Mouse (Mus musculus) midbrain, embryonic 10.5 days (tissue): ENCODE data around the gene Elf5. TPM values are rescaled to one million over a fixed set of nuclear protein-coding genes. Genes with fewer than 3 reads are reported as not detected.

ENCODE experiments used
- DNase-seq: peaks from one replicate; pipeline ENCODE4 v3.0.0-alpha.2; 2017; ENCODE audit warnings: low spot score
- H3K27ac ChIP-seq: fragments of 300-500 bp; sonication (generic); replicated peaks from 2 replicates; pipeline ENCODE4 v1.5.1; 2016; ENCODE audit warnings: mild to moderate bottlenecking
- H3K27me3 ChIP-seq: fragments of 300-500 bp; sonication (generic); 2 replicates; pipeline ENCODE4 v1.6.1; 2016; ENCODE audit warnings: low read depth, mild to moderate bottlenecking; ENCODE audit not compliant: poor library complexity, severe bottlenecking
- H3K36me3 ChIP-seq: fragments of 300-500 bp; sonication (generic); 2 replicates; pipeline ENCODE4 v1.6.1; 2016; ENCODE audit warnings: mild to moderate bottlenecking, moderate library complexity
- H3K4me1 ChIP-seq: fragments of 300-500 bp; sonication (generic); 2 replicates; pipeline ENCODE4 v1.6.1; 2016
- H3K4me3 ChIP-seq: fragments of 300-500 bp; sonication (generic); 2 replicates; pipeline ENCODE4 v1.5.1; 2016; ENCODE audit warnings: mild to moderate bottlenecking, moderate library complexity
- H3K9me3 ChIP-seq: fragments of 300-500 bp; sonication (generic); replicated peaks from 2 replicates; pipeline ENCODE4 v1.6.1; 2016; ENCODE audit warnings: mild to moderate bottlenecking
- WGBS: fragments of 180-500 bp; shearing (Covaris S2); methylation state at CpG from one replicate; pipeline ENCODE4 v1.1.7; 2016; 5-methylcytosine and 5-hydroxymethylcytosine counted together
- polyA plus RNA-seq: library from polyadenylated mRNA; unstranded; fragments of >200 nt; fragmentation: Nextera tagmentation; extraction: Ambion mirVana; gene quantifications from 2 replicates; pipeline ENCODE4 v1.2.1, GENCODE M21; 2016

Elf5 gene
- polyA plus RNA-seq, result not detected in 2 replicates

DNA sequence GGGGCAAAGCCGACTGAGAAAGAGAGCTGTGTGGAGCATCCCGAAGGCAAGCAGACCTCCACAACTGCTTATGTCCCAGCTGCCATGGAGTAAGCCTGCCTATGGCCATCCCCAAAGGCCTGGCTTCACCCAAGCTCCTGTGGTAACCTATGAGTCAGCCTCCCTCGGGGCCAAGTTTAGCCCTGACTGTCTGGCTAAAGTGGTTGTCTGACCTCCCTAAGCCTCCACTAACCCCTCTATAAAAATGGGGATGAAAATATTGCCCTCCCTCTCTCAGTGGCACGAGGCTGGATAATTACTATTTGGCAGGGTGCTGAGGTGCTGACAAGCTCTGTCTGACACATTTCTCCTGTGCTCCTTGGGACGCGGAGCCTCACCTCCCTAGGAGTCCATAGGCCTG is at the start of gene Elf5:
Elf5 (plus strand) TSS at position 341 of the 400 bp plus-strand sequence.
- no peak for DNase-seq
- no peak within 1 kb of the TSS for H3K27ac ChIP-seq
- H3K27me3 ChIP-seq, result no peaks in the 10 kb centered on the region
- peaks cover 9% of the 10 kb centered on the region for H3K4me1 ChIP-seq
- no peak within 1 kb of the TSS for H3K4me3 ChIP-seq
- no peaks in the 10 kb centered on the region for H3K9me3 ChIP-seq
- H3K36me3 ChIP-seq, result no peaks in the 10 kb centered on the region
- 87% methylated on average over 6 of the region's 6 CpGs for WGBS

DNA sequence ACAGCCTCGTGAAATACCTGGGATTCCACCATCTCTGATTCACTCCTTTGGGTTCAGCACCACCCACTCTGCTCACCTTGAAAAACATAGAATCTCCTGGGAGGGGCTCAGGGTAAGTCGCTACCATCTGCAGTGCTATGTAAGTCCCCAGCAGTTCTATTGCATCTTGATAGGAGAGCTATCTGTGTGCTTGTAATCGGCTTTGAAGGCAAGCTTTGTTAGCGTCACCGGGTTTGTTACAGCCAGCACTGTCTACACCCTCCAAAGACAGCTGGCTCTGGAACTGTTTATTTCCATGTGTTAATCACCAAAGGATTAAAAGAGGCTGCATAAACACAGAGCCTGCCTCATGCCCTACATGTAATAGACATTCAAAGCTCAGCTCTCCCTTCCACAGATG is 38.9 kb upstream of the Elf5 start:
- Histone ChIP-seq H3K9me3 (no peaks in the 10 kb centered on the region), H3K27ac (no peak overlapping the region), H3K4me3 (no peak overlapping the region), H3K27me3 (no peaks in the 10 kb centered on the region), H3K36me3 (no peaks in the 10 kb centered on the region), H3K4me1 (peaks cover 5% of the 10 kb centered on the region)
- no peak for DNase-seq
- 80% methylated on average over 5 of the region's 5 CpGs for WGBS

DNA sequence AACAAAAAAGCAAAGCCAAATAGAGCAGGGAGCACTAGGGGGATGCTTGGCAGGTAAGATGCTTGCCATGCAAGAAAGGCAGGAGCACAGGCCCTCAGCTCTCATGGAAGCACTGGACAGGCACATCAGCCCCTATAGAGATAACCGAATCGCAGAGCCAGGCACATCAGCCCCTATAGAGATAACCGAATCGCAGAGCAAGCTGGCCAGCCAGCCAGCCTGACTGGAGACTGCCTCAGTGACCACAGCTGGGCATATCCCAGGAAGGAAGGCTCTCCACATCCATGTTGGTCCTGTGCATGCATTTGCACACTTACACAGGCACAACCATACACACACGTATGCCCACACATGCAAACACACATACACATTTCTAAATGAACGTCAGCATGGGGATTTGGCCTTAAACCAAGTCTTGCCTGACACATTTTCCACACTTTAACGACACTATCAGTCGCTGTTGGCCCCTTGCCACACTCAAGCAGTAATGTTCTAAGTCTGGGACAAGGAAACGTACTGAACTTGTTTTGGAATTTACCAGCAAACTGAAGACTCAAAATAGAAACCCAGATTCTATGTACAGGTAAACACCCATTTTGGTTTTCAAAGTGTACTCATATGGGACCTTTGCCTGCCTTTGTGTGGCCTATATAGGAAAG is 31.9 kb upstream of the Elf5 start:
- no peaks in the 10 kb centered on the region for H3K4me1 ChIP-seq
- no peaks in the 10 kb centered on the region for H3K9me3 ChIP-seq
- no peak overlapping the region for H3K27ac ChIP-seq
- DNase-seq, result no peak
- no peak overlapping the region for H3K4me3 ChIP-seq
- H3K27me3 ChIP-seq, result no peaks in the 10 kb centered on the region
- WGBS, result 89% methylated on average over 9 of the region's 9 CpGs
- H3K36me3 ChIP-seq, result no peaks in the 10 kb centered on the region

DNA sequence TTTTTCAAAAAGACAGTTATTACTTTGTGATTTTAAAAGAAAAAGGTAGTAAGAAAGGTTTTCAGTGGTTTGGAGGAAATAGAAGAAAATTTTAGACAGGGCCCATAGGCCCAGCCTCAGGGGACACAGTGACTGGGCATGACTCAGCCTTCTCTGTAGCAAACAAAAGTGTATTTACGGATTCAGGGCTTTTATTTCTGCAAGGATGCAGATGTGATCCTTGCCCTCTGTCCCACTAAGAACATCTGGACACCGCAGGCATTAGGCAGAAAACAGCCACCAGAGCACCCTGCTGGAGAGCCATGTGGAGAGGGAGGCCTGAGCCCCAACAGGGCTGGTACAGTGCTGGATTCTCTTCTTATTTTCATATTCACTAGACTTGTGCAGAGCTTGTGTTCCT is 29.3 kb upstream of the Elf5 start:
- no peak overlapping the region for H3K27ac ChIP-seq
- no peaks in the 10 kb centered on the region for H3K27me3 ChIP-seq
- DNase-seq, result no peak
- H3K4me3 ChIP-seq, result no peak overlapping the region
- H3K9me3 ChIP-seq, result no peaks in the 10 kb centered on the region
- H3K4me1 ChIP-seq, result no peaks in the 10 kb centered on the region
- 65% methylated on average over 2 of the region's 2 CpGs for WGBS
- no peaks in the 10 kb centered on the region for H3K36me3 ChIP-seq

DNA sequence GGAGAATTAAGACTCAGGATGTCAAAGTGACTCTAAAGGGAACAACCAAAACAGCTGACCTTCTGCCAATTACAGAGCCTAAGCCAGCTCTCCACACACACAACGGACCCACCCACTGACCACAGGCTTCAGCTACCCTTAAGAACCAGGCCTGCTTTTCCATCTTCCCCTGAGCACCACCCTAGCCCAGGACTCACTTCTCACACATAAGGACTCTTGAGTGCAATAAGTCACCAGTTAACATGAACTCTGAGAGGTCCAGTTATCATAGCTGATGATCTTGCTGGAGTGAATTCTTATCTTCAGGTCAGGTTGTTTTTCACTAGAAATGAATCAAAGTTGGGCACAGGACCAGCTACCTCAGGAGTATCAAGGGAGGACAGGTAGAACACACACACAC is 23.6 kb upstream of the Elf5 start:
- Histone ChIP-seq H3K27ac (no peak overlapping the region), H3K9me3 (no peaks in the 10 kb centered on the region), H3K27me3 (no peaks in the 10 kb centered on the region), H3K36me3 (no peaks in the 10 kb centered on the region), H3K4me1 (peaks cover 14% of the 10 kb centered on the region), H3K4me3 (no peak overlapping the region)
- 87% methylated on average over 1 of the region's 1 CpGs for WGBS
- DNase-seq, result no peak

DNA sequence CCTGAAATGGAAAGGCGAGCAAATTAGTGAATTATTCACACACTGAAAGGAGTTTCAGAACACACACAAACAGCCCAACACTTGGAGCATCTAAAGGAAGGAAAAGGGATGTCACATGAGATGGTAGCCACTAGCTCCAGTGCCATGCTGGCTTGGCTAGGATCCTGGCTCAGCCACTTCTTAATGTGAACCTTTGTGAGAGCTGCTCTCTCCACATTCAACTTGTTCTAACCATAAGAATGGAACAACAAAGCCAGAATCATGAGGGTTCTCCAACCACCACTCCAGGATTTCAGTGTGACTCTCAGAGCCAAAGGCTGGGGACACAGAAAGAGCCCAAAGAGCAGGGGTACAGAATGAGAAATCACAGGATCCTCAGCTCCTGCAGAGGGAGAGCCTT is 23.2 kb upstream of the Elf5 start:
- no peaks in the 10 kb centered on the region for H3K27me3 ChIP-seq
- no peak overlapping the region for H3K4me3 ChIP-seq
- H3K4me1 ChIP-seq, result peaks cover 14% of the 10 kb centered on the region
- WGBS, result 96% methylated on average over 1 of the region's 1 CpGs
- no peak overlapping the region for H3K27ac ChIP-seq
- no peak for DNase-seq
- H3K9me3 ChIP-seq, result no peaks in the 10 kb centered on the region
- no peaks in the 10 kb centered on the region for H3K36me3 ChIP-seq

DNA sequence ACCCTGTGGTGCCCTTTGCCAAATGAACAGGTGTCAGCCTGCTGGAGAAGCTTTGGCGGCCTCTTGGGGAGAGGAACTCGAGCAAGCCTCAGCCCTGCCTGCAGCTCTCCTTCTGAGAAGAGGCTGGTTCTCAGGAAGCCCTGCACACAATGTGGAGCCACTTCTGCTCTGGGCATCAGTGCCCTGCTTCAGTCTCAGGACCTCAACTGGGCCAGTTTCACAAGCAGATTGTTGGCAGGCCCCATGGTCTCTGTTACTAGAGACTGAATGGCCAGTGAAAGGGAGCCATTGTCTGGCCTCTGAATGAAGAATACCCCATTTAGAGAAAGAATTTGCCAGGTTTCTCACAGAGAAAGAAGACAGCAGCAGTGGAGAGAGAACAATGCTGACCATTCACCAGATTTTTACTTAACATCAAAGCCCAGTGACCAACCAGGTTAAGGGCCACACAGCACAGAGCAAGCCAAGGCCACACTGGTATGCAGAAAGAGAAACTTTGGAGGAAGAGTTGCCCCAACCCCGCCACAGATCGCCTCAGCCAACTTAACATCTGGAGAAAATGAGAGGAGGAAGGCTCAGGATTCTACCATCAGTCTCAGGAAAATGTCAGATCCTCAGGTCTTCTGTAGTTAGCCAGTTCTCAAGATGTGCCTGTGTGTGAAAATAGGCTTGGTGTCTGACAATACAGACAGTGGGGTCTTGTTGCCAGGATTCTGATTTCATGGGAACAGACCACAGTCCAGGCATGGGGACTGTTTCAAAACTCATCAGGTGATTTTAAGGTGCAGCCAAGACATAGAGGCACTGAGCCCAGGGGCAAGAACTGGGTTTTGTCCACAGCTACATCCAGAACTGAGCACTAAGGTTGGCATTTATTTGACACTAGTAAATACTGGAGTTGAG is 21.2 kb upstream of the Elf5 start:
- H3K4me3 ChIP-seq, result no peak overlapping the region
- 48% methylated on average over 4 of the region's 4 CpGs for WGBS
- H3K27ac ChIP-seq, result peak overlapping the region; percentile 76
- no peaks in the 10 kb centered on the region for H3K27me3 ChIP-seq
- peak; percentile 16 for DNase-seq
- H3K9me3 ChIP-seq, result no peaks in the 10 kb centered on the region
- H3K36me3 ChIP-seq, result no peaks in the 10 kb centered on the region
- peaks cover 14% of the 10 kb centered on the region for H3K4me1 ChIP-seq

DNA sequence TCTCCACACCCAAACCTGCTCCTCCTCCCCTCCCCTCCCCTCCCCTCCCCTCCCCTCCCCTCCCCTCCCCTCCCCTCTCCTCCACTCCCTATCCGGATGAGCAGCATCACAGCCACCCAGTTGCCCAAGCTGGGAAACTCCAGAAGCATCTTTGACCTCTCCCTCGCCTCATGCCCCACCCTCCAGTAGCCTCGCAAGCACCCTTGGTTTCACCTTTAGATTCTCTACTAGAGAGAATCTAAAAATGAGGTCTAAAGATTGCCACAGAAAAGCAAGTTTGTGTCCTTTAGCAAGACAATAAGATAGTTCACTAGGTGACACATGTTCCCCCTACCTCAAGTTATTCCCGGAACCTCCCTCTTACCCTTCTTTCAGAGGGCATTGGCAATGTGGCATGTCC is 19.9 kb upstream of the Elf5 start:
- Histone ChIP-seq H3K27ac (no peak overlapping the region), H3K4me3 (no peak overlapping the region), H3K36me3 (no peaks in the 10 kb centered on the region), H3K9me3 (no peaks in the 10 kb centered on the region), H3K27me3 (no peaks in the 10 kb centered on the region), H3K4me1 (peaks cover 14% of the 10 kb centered on the region)
- DNase-seq, result no peak
- 94% methylated on average over 3 of the region's 4 CpGs for WGBS

DNA sequence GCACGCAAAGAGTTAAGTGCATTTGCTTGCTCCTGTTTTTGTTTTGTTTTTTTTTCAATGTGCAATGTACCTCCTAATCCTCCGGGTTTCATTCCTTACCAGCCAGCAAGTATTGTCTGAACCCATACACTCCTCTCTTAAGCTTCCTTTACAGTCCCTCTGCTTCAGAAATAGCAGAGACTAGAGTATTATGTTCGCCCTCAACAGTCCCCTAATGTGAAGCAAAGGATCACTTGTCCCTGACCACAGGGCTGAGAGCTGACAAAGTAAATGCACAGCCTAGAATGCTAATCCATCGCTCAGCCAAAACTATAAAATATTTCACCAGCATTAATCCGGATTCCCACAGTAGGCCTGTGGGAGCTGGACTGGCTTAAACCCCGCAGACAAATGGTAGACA is 13.4 kb upstream of the Elf5 start:
- no peaks in the 10 kb centered on the region for H3K27me3 ChIP-seq
- no peaks in the 10 kb centered on the region for H3K36me3 ChIP-seq
- peaks cover 8% of the 10 kb centered on the region for H3K4me1 ChIP-seq
- no peaks in the 10 kb centered on the region for H3K9me3 ChIP-seq
- H3K4me3 ChIP-seq, result no peak overlapping the region
- DNase-seq, result no peak
- H3K27ac ChIP-seq, result 0 out of 2 replicates have a peak overlapping the region, but pooled peaks have one; percentile 28
- WGBS, result 73% methylated on average over 6 of the region's 6 CpGs

DNA sequence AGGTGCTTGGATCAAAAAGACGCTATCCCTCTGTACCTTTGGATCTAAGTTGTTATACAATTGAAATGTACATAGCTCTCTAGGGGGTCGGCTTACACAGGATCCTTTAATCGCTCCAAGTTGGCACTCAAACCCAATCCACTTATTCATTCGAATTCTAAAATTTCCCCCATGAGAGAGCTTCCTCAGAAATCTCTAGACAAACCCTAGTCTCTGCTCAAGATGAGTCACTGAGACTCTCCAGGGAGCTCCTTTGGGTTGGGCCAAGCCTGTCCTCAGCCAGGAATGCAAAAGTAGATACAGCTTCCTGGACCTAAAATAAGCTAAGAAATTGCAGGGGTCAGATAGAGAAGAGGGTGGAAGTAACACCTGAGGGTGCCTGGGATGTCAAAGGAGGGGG is 10.8 kb upstream of the Elf5 start:
- H3K27ac ChIP-seq, result no peak overlapping the region
- peaks cover 8% of the 10 kb centered on the region for H3K4me1 ChIP-seq
- H3K27me3 ChIP-seq, result no peaks in the 10 kb centered on the region
- 74% methylated on average over 4 of the region's 4 CpGs for WGBS
- no peak overlapping the region for H3K4me3 ChIP-seq
- H3K36me3 ChIP-seq, result no peaks in the 10 kb centered on the region
- H3K9me3 ChIP-seq, result no peaks in the 10 kb centered on the region
- no peak for DNase-seq

DNA sequence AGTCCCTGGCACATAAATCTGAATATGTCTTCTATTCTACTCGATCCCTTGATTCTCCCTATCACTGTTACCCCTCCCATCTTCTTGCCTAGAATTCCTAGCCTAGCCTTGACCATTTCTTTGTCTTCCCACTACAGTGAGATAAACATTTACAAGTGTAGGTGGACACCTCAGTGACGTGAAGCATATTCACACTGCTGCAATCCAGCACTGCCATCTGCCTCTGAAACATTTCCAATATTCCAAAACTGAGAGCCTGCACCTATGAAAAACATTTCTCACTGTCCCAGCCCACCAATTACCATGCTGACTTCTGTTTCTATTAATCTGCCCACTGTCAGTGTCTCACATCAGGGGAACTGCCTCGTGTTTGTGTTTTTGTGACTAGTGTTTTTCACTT is 5.2 kb upstream of the Elf5 start:
- no peaks in the 10 kb centered on the region for H3K36me3 ChIP-seq
- 82% methylated on average over 3 of the region's 3 CpGs for WGBS
- H3K27me3 ChIP-seq, result no peaks in the 10 kb centered on the region
- no peaks in the 10 kb centered on the region for H3K9me3 ChIP-seq
- H3K27ac ChIP-seq, result no peak overlapping the region
- H3K4me1 ChIP-seq, result peaks cover 9% of the 10 kb centered on the region
- no peak overlapping the region for H3K4me3 ChIP-seq
- no peak for DNase-seq

DNA sequence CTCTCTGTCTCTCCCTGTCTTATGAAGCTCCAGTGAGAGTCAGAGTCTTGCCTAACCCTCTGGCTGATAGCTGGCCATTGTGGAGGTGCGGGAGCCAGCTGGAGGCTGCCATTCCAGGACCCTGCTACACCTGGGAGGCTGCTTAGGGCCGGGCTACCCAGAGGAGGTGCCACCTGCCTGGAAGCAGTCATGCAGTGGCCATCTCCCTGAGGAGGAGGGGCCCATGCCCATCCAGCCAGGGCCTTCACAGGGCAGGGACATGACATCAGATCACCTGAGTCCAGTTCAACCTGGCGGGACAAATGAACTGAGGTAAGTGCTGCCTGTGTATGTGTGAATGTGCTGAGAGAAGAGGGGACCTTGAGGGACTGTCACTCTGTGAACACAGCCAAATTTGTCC is 328 bp downstream of the Elf5 start:
- no peak overlapping the region for H3K27ac ChIP-seq
- H3K9me3 ChIP-seq, result no peaks in the 10 kb centered on the region
- WGBS, result 83% methylated on average over 3 of the region's 3 CpGs
- no peaks in the 10 kb centered on the region for H3K27me3 ChIP-seq
- no peak overlapping the region for H3K4me3 ChIP-seq
- no peaks in the 10 kb centered on the region for H3K36me3 ChIP-seq
- no peak for DNase-seq
- peaks cover 8% of the 10 kb centered on the region for H3K4me1 ChIP-seq

DNA sequence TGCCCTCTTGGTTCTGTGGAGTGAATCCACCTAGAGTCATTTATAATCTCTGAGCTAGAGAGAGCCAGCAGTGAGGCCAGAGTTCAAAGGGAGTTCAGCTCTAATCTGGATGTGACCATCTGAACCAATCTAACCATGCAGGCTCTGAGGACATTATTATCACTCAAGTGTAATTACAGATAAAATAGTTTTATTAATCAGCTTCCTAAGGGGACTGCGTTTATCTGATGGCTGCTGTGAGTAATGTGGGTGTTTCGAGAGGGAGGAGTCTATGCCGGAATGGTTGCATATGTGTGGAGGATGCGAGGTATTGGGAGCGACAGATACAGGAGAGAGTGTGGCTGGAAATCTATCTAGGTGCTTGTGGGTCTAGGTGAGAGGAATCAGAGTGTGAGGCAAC is 1.9 kb downstream of the Elf5 start:
- Histone ChIP-seq H3K4me3 (no peak overlapping the region), H3K27me3 (no peaks in the 10 kb centered on the region), H3K4me1 (no peaks in the 10 kb centered on the region), H3K36me3 (no peaks in the 10 kb centered on the region), H3K9me3 (no peaks in the 10 kb centered on the region), H3K27ac (no peak overlapping the region)
- DNase-seq, result no peak
- WGBS, result 88% methylated on average over 5 of the region's 5 CpGs
